Comparison of ENCODE assay signal across 8 mouse cellular contexts in the genomic region with DNA sequence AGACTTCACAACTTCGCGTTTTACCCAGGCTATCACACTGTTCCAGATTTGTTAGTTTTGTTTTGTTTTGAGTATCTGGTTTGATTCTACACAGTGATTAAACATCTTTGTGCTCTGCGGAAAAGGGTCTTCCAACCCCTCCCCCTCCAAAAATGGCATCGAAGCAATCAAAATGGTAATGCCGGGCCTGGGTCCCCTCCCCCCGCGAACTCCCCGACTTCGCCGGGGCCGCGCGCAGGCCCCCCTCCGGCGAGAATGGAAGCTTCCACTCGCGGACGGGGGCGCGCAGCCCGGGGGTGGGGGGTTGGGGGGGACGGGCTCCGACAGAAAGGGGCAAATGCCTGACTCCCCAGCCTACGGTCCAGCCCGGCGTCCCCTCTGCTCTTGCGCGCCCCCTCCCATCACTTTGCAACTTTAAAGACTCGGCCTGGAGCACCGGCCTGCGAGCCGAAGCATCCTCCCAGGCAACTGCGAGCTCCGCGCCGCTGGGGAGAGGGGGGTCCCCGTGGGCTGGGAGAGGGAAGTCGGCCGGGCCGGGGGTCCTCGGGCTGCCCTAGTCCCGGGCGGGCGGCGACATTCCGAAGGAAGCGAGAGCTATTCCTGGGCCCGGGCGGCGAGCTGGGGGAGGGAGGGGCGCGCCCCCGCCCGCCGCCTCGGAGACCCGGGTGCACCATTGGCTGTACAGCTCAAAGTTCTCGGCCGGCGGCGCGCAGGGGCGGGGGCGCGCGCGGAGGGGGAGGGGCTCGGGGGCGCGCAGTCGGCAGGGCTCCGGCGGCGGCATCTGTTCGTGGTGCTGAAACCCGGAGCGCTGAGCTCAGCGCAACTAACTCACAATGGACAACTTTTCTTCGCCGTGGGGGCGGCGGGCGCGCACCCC. TPM values are rescaled to one million over a fixed set of nuclear protein-coding genes. Genes with fewer than 3 reads are reported as not detected.
DNase-seq lines count a peak whose midpoint lies in the region; ATAC-seq lines count a peak whose summit lies in the region.

No protein-coding gene starts in this region.

- peak overlapping the region; percentile 86 for H3K9ac ChIP-seq in hindbrain, embryonic 12.5 days

- no peaks in the 10 kb centered on the region for H3K27me3 ChIP-seq in hindbrain, embryonic 12.5 days

- 0 out of 2 replicates have a peak, but pooled peaks cover 1% of the 10 kb centered on the region for H3K36me3 ChIP-seq in hindbrain, embryonic 12.5 days

- WGBS in hindbrain, embryonic 12.5 days = under 1% methylated on average over 79 of the region's 84 CpGs

- no peaks in the 10 kb centered on the region for H3K9me3 ChIP-seq in hindbrain, embryonic 12.5 days (replicated peaks)

- peaks cover 52% of the 10 kb centered on the region for H3K4me1 ChIP-seq in hindbrain, embryonic 12.5 days

- H3K4me2 ChIP-seq in hindbrain, embryonic 12.5 days (replicated peaks) = peak overlapping the region; percentile 79

- H3K4me3 ChIP-seq in hindbrain, embryonic 12.5 days = peak overlapping the region; percentile 60

- ATAC-seq in hindbrain, embryonic 12.5 days (ENCODE audit: low FRiP score) = peak; percentile 66

- H3K27ac ChIP-seq in hindbrain, embryonic 12.5 days = peak overlapping the region; percentile 91

- DNase-seq in NIH3T3 (ENCODE audit: low read depth) = peak; percentile 89
- peak; percentile 90 for DNase-seq in cerebellum, adult 9-11 months
- peak; percentile 56 to 62 for DNase-seq in frontal cortex, postnatal 25 days (ENCODE audit: low spot score in 2 of 2)
- peak; percentile 66 to 72 for DNase-seq in layer of hippocampus, postnatal 25 days (ENCODE audit: extremely low spot score in 1 of 2, low spot score in 1 of 2)
- peak; percentile 67 for DNase-seq in lung, postnatal 14 days
- DNase-seq in retina, postnatal 7 days (ENCODE audit: low read depth, low spot score) = peak; percentile 61
- peak; percentile 64 to 82 for DNase-seq in urinary bladder, postnatal 4 days (ENCODE audit: low spot score in 2 of 2)

RNA-seq across cellular contexts. Expression of a gene that starts 2.4 kb away (rescaled TPM):
- 16.5 and 18.0 TPM in 2 replicates for polyA plus RNA-seq in hindbrain, embryonic 12.5 days (2016; fragmentation: Nextera tagmentation; extraction: Ambion mirVana)
- total RNA-seq in layer of hippocampus, postnatal 25 days (2021) = 10 to 100 TPM in 1 of 2 experiments, 1 to 10 TPM in 1; 6.4 to 10.1 TPM

Comparison
In these comparisons a context has a peak if more than half of its experiments do, and no peak if none do; other contexts are left out.
1. Peak in every context shown above with its lines: DNase-seq, ATAC-seq, H3K4me3 ChIP-seq and H3K27ac ChIP-seq.